Mouse (Mus musculus): ENCODE data around the gene Zbtb39.
"Not testable (repeated sequence)": the region's sequence is repeated elsewhere in the genome, so short reads cannot be mapped to it uniquely, and the experiment has no call there.

Zbtb39 gene

DNA sequence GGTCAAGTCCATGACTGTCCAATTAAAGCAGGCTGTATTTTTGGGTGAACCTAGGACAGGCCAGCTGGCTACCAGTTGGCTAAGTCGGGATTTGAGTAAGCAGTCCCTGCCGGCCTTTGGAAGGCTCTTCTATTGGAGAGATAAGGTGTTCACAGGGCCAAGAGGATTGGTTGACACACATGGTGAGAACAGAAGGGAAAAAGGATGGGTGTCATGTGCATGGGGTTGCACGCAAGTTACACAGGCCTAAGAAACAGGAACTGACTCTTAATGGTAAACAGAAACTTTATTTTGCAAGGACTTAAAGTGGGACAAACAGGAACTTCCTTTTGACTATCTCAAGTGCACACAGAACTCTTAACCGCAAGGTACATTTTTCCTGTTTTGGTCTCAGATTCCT, 2.4 kb upstream of the Zbtb39 start:
- no peak for DNase-seq (ENCODE audit: low read depth in 2 of 2, low spot score in 2 of 2)

DNA sequence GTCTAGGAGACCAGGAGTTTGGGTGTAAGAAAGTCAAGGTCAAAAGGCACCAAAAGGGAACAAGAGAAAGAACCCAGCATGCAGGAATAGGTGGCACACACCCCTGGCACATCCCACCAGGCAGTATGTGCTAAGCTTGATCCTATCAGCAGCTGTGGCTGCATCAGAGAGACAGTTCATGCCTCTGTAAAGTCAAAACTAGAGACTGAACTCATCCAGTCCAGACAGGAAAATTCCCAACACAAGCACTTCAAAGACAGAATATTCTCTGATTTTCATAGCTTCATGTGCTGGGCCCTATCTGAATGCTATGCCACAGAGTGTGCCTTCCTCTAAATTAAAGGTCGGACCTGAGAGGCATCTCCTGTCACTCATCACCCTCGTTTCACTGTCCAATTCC, 1.8 kb upstream of the Zbtb39 start:
- DNase-seq (ENCODE audit: low read depth in 2 of 2, low spot score in 2 of 2) = no peak

DNA sequence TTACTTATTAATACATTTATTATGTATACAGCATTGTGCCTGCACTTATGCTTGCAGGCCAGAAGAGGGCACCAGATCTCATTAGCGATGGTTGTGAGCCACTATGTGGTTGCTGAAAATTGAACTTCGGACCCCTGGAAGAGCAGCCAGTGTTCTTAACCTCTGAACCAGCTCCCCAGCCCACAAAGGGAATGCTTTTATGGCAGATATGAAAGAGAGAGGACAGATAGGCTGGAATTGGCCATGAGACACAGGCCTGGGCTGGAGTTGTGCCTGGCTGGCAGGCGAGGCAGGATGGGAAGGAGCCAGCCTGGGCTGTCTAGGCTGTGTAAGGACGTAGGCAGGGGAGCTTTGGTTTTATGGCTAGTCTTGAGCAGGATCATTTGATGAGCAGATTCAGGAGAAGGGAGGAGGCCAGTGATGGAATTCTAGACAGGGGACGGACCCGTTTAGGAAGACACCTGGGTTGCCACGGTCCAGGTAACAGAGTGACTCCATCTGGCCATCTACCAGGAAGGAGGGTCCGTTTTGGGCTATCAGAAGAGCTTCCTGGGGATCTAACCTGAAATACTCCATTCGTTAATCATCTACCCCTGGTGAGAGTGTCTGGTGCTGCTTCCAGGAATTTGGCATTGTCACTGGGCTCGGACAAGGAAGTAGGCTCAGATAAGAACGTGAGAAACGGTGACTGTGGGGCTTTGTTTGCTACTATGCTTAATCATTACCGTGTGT, 1.0 kb upstream of the Zbtb39 start:
- peak; percentile 10 to 37 for DNase-seq (ENCODE audit: low read depth in 2 of 2, low spot score in 2 of 2)

DNA sequence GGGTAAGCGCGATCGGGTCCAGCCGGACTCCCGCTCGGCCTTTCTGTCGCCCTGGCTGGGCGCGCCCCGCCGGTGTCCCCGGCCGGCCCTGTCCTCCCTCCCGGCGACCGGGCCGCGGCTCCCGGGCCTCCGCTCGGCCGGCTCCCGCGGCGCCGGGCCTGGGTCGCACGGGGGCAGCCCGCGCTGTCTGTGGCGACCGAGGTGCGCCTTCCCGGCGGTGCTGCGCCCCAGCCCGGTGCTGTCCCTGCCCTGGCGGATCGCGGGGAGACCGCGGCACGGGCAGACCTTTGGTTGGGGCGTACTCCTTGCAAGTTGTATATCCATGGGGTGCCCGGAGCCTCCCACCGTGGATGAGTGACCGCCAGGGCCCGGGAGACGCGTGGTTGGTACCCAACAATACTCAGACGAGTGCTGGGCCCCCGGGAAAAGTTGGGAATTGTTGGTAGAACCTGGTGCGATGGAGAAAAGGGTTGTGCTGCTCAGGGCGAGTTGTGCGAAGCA, 373 bp downstream of the Zbtb39 start:
- peak in 1 of 2 experiments; percentile 20 for DNase-seq (ENCODE audit: low read depth in 2 of 2, low spot score in 2 of 2)

DNA sequence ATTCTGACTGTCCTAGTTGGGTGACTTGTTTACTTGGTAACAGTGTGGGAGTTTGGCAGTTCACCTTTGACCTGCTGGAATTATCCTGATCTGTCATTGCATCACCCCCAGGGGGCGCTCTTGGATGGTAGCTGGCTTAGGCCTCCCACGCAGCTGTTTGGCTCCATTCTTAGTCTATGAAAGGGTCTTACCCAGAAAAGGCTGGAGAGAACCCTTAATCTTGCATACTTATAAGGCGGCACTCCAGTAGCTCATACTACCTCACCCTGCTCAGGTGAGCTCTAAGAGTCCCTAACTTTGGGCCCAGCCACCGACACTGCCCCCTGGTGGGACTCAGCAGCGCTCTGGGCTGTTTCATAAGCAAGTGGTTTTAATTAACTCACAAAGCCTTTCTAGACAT, 5.3 kb downstream of the Zbtb39 start:
- DNase-seq (ENCODE audit: low read depth in 2 of 2, low spot score in 2 of 2) = peak; percentile 46 to 58

DNA sequence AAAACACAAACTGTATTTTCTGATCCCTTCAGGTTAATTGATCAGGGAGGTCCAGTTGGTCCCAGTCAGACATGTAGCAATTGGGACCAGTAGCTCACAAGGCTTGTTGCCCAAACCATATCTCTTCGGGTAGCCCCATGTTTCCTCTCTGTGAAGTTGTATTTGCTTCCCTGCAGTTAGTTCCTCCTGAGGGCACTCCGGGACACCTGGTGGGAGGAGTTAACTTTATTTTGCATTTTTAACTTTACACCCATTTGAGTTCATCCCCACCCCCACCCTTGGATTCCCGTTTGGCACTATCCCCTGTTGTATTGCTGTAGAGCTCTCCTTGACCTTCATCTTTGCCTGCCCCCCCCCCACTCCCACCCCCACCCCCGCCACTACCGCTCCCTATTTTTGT, 6.5 kb downstream of the Zbtb39 start:
- DNase-seq (ENCODE audit: low read depth in 2 of 2, low spot score in 2 of 2) = no peak

DNA sequence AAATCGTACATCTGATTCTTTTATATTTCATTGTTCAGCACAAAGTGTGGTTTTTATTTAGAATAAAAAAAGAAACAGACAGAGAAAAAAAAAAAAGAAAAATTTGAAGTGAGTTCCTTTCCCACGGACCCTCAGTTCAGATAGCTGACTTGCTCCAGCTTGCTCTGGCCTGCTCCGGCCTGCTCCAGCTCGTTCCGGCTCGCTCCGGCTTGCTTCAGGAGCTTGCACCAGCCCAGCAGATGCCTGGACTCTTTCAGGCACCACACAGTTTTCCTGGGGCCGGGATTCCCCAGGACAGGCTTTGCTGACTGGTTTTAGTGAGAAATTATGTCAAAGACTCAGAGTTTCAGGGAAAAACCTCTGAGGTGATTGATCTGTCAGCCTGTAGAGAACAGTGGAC, 7.9 kb downstream of the Zbtb39 start:
- DNase-seq (ENCODE audit: low read depth in 2 of 2, low spot score in 2 of 2) = no peak

DNA sequence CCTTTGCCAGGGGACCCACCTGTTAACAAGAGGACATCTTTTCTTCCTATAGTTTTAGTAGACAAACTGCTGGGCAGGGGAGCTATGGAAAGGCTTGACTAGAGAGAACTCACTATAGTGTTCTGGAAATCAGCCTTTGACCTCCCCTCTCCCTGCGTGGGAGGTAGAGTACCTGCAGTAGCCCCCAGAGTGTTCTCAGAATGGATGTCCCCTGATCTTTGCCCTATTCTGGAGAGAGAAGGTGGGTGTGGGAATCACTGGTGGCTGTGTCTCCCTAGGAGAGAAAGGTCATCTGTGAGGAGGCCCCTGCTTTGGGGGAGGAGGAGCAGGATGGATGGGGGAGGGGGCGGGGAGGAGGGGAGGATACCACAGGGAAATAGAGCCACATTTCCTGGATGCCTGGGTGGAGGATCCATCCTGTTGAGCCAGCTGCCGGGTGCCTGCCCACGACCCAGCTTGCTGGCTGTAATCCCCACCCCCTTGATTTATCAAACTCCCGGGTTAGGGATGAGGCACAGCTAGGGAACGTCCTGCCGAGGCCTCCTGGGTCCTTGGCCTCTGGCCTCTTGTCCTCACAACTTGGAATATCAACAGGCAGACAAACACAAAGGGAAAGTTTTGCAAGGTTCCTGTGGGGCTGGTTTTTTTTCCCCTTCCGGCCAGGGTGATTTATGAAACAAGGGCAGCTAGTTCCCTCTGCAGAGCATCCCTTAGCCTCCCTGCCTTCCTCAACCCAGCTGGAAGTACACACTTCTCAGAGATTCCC, 9.7 kb downstream of the Zbtb39 start:
- DNase-seq (ENCODE audit: low read depth in 2 of 2, low spot score in 2 of 2) = no peak

DNA sequence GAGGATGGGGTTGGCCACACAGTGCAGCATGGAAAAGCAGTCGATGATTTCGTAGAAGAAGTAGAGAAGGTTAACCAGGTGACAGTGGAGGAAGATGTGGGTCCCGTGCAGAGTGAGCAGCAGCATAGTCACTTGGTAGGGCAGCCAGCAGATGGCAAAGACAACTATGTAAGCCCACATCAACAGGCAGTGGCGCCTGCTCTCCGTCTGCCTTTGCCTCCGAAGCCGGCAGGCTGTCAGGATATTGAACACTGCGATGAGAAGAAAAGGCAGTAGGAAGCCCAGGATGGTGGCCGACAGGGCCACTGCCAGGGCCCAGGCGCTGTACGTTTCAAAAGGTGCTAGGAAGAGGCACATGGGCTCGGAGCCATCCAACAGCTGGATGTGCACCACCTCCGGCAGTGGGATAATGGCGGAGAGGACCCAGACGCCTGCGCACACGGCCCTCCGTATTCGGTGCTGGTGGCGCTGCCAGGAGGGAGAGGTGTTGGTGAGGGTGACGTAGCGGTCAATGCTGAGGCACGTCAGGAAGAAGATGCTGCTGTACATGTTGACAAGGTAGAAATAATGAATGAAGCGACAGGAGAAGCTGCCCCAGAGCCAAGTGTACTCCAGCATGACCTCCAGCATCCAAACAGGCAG, 10.9 kb downstream of the Zbtb39 start:
- DNase-seq (ENCODE audit: low read depth in 2 of 2, low spot score in 2 of 2) = no peak

DNA sequence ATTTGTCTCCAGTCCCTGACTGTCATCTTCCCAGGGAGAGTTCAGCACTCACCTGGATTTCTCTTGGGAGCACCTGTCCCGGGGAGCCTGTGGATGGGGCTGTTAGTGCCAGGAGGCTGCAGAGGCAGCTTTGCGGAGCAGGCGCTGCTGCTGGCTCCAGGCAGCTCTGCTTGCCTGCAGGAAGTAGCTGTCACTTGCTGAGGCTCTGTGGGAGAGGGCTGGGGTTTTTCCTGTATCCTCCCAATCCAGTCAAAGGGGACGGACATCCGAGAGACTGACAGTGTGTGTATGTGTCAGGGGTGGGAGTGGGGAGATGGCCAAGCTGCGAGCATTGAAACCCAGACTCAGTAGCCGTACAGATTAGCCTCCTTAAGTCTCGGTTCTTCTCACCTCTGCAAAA, 12.2 kb downstream of the Zbtb39 start, which contains the start of gene Gpr182:
Gpr182 (minus strand) TSS at position 185 of the 400 bp plus-strand sequence.
- no peak for DNase-seq (ENCODE audit: low read depth in 2 of 2, low spot score in 2 of 2)

DNA sequence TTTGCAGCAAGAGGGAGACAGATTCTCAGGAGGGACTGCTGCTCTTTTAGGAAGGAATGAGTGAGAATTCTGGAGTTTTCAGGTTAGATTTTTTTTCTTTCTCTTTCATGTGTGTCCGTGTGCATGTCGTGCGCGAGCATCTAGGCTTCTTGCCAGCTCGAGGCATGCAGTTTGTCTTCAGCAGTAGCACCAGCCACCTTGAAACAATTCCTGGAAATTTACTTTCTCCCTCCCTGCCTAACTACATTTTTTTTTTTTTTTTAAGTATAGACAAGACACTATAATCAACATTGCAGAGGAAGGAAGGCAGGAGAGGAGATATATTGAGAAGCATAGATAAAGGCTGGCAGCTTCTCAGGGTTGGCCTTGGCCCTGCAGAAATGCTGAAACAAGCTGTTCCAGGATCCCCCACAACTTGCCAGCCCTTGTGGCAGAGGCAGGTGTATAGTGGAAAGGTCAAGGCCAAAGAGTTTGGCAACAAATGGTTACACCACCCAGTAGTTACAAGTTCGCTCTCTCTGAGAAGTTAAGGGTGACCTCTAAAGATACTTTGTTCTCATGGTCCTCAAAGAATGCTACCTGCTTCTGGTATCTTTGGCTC, 15.3 kb downstream of the Zbtb39 start:
- DNase-seq (ENCODE audit: low read depth in 2 of 2, low spot score in 2 of 2) = no peak

DNA sequence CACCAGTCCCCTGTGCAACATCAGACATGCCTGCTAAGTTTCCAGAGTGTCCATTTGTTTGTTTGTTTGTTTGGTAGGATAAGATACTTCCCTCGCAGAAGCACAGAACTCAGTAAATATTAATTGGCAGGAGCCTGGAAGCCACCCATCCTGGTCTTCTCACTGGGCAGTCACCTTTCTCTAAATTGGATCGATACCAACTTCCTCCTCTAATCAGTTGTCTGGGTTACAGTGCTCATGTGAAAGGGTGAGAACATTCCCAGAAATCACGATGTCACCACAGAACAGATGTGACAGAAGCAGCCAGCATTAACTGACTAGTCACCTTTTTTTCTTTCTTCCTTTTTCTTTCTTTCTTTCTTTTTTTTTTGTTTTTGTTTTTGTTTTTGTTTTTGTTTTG, 15.9 kb downstream of the Zbtb39 start:
- DNase-seq (ENCODE audit: low read depth in 2 of 2, low spot score in 2 of 2) = no peak

DNA sequence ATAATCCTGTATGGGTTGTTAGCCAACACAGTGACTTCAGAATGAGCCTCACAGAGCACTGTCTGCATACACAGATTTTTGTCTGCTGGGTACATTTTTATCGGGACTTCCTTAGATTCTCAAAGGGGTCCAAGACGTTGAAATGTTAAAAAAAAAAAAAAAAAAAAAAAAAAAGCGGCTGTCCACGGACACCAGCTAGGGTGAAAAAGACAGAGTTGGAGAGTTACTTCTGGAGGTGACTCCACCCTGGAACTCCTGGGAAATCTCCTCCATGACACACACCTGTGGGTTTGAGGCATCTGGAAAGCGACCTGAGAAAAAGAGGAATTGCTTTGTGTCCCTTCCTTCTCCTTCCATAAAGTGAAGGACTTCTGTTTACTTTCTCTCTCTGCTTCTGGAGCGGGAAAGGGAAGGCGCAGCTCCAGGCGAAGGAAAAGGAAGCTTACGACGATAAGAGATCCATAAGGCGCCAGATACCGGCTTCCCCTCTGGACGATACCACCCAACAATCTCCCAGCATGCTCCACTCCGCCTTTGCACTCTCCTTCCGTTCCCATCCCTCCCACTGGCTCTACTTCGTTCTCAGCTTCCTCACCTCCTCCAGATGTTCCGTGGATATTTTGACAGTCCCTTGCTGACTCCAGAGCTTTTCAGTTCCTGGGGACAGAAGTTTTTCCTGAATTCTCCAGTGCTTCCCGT, 16.6 kb downstream of the Zbtb39 start:
- no peak for DNase-seq (ENCODE audit: low read depth in 2 of 2, low spot score in 2 of 2)

DNA sequence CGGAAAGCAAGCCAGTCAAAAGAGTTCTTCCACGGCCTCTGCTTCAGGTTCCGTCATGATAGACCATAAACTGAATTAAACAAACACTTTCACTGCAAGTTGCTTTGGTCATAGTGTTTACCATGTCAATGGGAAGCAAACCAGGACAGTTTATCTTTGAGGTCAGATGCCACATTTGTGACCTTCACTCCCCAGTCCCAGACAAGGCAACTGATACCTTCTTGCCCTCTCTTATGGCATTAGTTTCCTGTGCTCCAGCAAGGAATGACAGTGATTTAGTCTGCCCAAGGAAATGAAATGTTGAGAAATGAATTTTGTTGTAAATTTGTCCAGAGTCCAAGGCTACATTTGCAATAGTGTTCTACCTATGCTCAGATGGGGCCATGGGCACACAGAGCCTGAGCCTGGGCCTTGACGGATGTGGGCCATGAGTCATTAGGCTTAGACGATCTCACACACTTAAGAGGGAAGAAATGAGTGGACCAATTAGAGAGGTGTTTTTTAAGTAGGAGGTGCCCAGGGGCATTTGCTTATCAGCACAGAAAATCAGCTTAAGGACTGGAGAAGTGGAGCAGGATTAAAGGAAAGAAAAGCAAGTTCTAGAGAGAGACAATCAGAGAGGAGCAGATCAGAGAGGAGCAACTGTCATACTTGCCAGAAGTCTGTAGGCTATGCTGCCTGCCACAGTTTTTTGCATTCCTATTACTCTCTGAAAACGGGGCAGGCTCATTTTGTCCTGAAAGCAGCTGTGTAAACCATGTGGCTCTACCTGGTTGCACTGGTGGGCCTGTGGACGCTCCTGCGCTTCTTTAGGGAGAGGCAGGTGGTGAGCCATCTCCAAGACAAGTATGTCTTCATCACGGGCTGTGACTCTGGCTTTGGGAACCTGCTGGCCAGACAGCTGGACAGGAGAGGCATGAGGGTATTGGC, 20.1 kb downstream of the Zbtb39 start, which contains the start of the genes Rdh1 and Rdh16f1:
Rdh1 (plus strand) TSS at position 541 of the 930 bp plus-strand sequence.
Rdh16f1 (plus strand) TSS at position 607 of the 930 bp plus-strand sequence.
- DNase-seq (ENCODE audit: low read depth in 2 of 2, low spot score in 2 of 2) = no peak

DNA sequence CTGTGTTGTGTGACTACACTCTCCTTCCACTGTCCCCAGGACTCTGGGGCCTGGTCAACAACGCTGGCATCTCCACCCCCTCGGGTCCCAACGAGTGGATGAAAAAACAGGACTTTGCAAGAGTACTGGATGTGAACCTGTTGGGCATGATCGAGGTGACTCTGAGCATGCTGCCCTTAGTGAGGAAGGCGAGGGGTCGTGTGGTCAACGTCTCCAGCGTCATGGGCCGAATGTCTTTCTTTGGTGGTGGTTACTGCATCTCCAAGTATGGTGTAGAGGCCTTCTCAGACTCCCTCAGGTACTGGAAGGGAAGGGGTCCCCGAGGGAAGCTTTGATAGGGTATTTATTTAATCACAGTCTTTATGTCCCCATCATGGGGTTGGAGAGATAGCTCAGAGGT, 23.6 kb downstream of the Zbtb39 start:
- DNase-seq (ENCODE audit: low read depth in 2 of 2, low spot score in 2 of 2) = not testable (repeated sequence)

DNA sequence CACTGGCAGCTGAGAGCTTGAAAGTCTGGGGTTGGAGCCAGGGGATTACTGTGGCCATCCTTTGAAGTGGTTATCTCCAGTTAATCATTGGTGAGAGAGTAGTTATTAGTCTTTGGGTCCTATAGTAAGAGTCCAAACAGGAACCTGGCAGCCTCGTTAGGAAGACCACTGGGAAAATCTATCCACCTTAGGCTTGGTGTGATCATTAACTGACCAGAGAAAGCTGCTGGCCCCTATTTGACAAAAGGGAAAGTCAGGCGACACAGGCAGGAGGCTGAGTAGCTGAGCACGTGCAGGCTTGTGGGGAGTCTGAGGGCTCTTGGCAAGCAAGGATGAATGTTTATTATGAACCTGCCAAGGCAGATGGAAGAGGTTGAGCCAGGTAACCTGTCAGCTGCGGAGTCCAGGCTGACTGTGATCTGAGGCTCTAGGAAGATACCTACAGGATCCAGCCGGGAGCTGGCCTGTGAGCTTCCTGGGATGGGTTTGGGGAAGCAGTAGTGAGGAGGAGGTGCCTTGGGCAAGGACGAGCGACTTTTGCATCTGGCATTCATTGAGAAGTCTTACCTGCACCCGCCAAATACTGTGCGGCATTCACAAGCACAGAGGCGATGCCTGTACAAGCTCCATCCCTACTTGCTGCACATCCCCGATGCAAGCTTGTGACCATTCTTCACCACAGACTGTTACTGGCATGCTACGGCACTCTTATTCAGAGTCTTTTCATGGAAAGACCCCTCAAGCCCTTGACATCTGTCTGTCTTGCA, 24.8 kb downstream of the Zbtb39 start:
- DNase-seq (ENCODE audit: low read depth in 2 of 2, low spot score in 2 of 2) = no peak

DNA sequence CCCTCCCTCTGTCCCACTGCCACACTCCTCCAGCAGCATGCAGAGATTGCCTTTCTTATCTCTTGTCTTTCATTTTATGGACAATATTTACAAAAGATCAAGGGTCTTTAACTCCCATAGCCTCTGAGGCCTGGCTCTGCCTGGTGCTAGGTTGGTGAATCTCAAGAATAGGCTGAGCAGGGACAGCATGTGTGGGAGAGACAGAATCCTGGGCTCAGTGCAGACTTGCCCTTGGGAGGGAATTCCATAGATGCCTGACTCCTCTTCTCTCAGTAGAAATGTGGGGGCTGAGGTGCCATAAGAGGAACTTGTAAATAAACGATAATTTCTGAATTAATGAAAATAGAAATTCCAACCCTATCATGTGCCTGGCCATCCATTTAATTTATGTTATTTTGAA, 27.2 kb downstream of the Zbtb39 start:
- DNase-seq (ENCODE audit: low read depth in 2 of 2, low spot score in 2 of 2) = no peak

DNA sequence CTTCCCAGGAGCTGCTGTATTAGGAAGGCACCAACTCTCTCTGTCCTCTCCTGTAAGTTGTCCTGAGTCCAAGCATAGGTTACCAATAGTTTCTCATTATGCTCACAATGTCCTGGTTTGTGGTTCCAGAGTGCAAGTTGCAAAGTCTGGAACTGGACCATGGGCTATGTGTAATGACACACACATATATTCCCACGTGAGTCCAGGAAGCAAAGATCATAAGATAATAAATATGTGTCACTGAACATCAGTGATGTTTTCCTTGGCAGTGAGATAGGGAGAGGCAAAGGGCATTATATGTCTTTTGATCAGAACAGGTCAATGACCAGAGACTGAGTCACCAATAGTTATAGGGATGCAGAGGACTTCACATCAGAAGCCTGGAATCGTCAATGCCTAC, 36.7 kb downstream of the Zbtb39 start, which contains the start of gene Rdh9:
Rdh9 (plus strand) TSS at position 376 of the 400 bp plus-strand sequence.
- DNase-seq (ENCODE audit: low read depth in 2 of 2, low spot score in 2 of 2) = no peak

DNA sequence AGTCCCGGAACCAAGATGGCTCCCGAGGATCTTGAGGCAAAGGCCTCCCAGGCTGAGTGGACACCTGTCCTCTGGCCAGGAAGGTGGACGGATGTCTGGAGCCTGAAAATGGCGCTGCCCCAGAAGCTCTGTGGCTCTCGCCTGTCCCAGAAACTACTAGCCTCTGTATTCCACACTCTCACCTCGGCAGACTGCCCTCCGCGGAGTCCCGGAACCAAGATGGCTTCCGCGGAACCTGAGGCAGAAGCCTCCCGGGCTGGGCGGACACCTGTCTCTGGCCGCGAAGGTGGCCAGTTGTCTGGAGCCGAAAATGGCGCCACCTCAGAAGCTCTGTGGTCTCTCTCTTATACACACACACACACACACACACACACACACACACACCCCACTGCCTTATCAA, 43.0 kb downstream of the Zbtb39 start:
- DNase-seq (ENCODE audit: low read depth in 2 of 2, low spot score in 2 of 2) = not testable (repeated sequence)

All from CD8-positive naive resting alpha-beta T cell, adult 2 months (primary cell).